Mouse (Mus musculus) yolk sac, embryonic 10.5 days (tissue): ENCODE data around the gene Exosc2.
"Not testable (repeated sequence)": the region's sequence is repeated elsewhere in the genome, so short reads cannot be mapped to it uniquely, and the experiment has no call there.

Experiments
- DNase-seq: peaks from one replicate; pipeline ENCODE4 v3.0.0-alpha.2; 2017; ENCODE audit warnings: low spot score

The Exosc2 gene

DNA sequence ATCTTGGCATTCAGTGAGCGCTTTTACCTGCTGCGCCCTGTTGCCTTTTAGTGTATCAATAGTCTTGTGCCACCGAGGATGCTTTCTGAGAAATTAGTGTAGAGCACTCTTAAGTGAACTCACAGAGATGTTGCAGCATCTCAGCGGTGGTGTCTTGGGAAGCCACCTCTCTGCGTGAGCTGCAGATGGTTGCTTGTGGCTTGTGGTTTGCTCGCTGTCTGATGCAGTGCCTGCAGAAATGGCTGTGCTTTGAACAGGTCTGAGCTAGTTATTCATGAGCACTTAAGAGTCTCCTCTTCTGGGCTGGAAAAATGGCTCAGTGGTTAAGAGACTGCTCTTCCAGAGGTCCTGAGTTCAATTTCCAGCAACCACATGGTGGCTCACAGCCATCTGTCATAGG, 8.1 kb downstream of the Exosc2 start:
- no peak for DNase-seq

DNA sequence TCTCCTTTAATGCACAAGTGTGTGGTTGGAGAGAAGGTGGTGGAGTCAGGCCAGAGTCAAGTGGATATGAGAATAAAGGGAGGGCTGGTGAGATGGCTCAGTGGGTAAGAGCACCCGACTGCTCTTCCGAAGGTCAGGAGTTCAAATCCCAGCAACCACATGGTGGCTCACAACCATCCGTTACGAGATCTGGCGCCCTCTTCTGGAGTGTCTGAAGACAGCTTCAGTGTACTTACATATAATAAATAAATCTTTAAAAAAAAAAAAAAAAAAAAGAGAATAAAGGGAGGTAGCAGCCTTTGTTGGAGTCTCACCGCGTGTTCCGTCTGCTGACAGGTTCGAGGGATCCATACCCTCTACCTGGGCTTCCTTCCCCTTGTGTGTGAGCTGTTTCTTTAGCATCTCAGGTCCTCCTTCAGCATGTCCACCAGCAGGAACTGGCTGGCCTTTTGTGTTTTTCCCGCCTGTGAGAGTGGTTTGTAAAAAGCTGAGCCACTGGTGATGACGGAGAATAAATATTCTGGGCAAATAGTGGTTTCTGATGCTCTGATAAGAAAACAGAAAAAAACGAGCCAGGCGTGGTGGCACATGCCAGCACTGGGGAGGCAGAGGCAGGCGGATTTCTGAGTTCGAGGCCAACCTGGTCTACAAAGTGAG, 10.7 kb downstream of the Exosc2 start:
- not testable (repeated sequence) for DNase-seq

DNA sequence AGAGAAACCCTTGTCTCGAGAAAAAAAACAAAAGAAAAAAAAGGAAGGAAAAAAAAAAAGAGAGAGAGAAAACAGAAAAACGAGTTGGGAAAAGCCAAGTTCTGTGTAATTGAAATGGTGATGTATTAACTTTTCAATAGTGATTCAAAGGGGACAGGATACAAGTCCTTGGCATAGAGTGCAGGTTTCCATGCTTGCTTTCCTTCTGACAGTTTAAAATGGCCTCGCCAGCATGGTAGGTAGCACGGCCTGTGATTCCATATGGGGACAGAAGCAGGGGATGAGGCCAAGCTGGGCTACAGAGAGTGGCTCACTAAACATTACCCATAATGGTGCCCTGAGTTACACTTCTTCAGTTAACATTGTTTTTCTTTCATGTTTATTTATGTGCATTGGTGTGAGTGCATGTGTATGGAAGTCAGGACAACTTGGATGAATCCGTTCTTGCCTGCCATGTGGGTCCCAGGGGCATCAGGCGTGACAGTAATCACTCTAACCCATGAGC, 11.3 kb downstream of the Exosc2 start:
- DNase-seq: no peak

DNA sequence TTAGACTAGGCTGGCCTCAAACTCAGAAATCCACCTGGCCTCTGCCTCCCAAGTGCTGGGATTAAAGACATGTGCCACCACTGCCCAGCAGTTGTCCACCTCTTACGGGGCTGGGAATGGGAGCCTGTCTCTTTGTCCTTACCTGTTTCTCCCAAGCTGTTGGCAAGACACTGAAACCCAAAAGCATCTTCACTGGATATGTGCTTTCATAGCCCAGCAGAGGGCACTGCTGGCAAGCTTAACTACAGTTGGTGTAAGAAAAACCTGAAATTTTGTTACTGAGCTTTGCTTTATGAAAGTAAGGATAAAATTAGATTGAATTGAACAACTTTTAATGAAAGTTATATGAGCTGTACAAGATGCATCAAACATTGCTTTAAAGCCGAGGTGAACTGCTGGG, 13.2 kb downstream of the Exosc2 start:
- DNase-seq: peak; percentile 30

GRCm38 (mm10) chr2:31688074-31688925, 17.8 kb downstream of the Exosc2 start, which contains the start of gene Abl1:
Gene Abl1, plus strand, starts transcription at chr2:31688376.
- peak; percentile 98 for DNase-seq

DNA sequence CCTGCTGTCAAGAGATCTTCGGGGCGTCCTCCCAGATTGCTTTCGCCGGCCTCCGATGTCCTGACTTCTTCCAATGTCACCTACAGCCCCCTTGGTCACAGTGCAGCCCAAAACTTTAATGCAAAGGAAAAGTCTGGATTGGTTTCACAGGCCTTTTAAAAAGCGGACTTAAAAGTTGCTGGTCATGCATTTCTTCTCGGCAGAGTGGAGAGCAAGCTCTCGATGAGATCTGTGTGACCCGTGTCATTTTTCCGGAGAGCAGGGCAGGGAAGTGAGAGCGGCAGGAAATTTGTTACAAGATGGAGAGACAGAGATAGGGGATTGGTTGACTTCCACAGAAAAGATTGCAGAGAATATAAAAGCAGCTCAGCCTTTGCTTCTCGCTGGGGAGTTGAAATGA, 18.5 kb downstream of the Exosc2 start:
- peak; percentile 40 for DNase-seq

DNA sequence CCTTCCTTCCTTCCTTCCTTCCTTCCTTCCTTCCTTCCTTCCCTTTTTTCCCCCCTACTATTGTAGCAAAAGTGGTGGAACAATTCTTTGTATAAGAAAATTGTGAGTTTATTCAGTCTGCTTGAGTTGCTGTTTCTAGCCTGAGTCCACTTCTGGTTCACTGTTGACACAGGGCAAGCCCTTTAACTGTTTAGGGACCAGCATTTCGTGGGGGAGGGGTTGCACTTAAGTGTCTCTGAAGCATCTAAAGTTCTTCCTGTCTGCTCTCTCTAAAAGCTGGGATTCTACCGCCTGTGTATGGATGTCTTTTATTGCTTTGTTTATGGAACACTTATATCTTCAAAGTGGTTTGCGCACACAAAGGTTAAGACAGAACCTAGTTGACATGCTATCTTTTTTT, 19.5 kb downstream of the Exosc2 start:
- peak; percentile 48 for DNase-seq

GRCm38 (mm10) chr2:31698209-31698608, 27.7 kb downstream of the Exosc2 start:
- no peak for DNase-seq

DNA sequence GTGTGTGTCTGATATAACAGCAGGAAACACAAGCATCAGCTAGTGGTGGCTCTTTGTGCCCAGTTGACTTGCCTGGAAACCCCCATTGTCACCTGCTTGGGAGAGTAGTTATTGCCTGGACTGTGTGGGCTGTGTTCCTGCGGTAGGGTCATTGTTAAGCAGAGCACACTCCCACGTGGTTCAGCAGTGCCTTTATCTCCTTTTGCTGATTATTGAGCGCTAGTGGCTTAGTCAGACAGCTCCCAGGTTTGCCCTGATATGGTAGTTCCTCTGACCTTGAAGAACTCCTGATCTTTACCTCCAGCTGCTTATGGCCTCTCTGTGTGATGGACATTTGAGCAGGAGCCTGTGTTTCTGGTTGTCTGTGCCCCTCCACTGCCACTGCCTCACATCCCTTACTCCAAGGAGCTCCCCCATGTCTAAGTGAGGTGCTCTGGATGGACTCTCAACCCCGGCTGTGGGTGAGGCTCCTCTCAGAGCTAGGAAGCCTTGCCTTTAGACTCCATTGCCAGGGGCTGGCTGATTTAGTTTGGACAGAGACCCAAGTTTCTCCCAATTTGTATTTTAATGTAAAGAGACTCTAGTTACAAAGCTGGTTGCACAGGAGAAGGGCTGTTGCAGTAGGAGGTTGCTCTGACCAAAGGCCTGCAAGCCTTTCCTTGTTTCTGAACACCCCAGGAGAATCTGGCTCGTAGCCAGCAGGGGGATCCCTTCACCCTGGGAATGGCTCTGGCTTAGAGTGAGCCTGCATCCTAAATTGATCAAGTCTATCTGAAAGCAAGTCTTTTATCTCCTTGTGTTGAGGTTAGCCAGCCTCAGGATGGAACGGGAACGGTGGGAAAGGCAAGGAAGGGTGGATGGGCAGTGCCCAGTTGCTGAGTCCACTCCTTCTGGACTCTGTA, 30.3 kb downstream of the Exosc2 start:
- peak; percentile 52 for DNase-seq

DNA sequence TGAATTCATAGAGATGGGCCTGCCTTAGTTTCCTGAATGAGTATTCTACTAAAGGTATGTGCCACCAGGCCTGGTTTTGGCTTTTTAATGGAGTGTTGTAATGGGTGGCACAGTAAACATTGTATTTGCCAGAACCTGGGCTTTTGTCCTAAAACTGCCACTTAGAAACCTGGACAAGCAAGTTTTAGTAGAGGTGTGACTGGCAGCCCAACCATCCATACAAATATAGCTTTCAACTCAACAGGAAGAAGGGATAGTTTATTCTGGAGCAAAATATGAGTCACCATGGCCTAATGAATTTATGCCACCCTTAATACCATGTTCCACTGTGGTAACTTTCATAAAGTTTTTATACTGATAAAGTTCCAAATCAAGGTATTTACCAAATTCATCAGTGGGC, 32.7 kb downstream of the Exosc2 start:
- no peak for DNase-seq

- DNase-seq: no peak
Measured at GRCm38 (mm10) chr2:31705914-31706313, 35.4 kb downstream of the Exosc2 start.

GRCm38 (mm10) chr2:31706531-31706930, 36.0 kb downstream of the Exosc2 start:
- DNase-seq: peak; percentile 78

- DNase-seq: no peak
Measured at GRCm38 (mm10) chr2:31712716-31713115, 42.2 kb downstream of the Exosc2 start.

- no peak for DNase-seq
Measured at GRCm38 (mm10) chr2:31713813-31714212, 43.3 kb downstream of the Exosc2 start.

DNA sequence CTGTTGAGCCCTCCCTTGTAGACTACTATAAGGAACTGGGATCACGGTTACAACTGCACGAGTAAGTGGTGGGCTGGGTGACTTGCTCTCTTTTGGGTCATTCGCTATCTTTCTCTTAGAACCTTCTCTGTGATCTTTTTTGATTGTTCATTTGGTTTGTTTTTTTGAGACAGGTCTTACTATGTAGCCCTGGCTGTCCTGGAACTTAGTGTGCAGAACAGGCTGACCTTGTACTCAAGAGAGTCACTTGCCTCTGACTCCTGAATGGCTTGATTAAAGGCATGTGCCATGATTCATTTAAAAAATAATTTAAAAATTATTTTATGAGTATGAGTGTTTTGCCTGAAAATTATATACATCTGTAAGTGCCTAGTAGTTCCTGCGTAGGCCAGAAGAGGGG, 44.3 kb downstream of the Exosc2 start:
- no peak for DNase-seq

DNA sequence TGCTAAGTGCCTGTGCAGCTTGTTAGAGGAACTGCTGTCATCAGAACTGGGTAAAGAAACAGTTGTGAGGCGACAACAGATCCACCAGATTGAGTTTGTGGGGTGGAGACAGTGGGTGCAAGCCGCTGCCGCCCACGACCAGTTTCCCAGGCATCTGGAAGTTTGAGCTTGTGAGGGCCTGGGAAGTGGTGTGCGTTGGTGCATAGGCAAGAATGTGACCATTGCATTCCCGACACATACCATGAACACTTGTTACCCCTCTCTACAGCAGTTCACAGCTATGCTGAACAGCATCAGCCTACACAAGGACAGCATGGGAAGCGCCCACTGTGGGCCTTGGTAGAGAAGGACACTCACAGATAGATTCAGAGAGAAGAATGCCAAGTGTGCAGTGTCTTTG, 45.5 kb downstream of the Exosc2 start:
- DNase-seq: no peak

DNA sequence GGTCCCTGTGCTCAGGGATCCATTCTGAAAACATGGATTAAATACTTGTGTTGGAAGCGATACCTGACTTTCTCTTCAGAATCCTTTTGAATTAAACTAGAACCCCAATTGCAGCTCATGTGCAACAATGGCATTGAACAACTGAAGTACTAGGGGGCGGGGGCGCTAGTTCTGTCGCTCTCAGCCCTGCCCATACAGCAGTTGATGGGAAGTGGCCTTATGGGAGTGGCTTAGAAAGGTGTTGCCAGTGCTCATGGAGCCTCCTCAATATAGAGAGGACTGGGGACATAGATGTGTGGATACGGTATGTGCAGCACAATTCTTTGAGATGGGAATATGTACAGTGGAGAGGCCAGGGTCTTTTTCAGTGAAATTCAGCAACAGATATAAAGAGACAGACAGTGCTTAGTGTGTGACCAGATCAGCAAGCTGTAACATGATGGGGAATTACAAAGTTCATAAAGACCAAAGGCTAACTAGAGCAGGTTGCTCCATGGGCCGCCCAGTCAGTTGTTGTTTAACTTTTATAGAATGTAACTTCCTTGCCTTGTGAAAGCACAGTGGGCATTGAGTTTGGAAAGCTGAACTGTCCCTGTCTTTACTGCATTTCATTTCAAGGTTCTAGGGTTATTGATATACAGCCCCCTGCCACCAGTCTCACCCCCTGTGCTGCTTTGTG, 48.8 kb downstream of the Exosc2 start:
- peak; percentile 74 for DNase-seq

DNA sequence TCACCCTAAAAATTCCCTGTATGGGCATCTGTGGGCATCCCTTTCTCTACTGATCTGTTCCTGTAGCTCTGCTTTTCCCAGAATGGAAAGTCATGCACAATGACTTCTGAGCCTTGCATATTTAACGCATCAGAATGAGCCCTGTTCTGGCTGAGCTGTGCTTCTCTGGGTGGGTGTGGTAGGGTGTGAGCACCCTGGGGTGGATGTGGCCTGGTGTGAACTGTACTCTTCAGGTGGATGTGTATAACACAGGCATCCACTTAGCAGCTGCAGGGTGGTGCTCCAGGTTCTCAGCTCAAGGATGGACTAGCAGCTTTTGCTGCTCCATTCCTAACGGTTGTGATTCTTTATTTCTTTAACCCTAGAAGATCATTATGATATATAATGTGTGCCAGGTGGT, 49.4 kb downstream of the Exosc2 start:
- DNase-seq: no peak

GRCm38 (mm10) chr2:31720783-31721182, 50.3 kb downstream of the Exosc2 start:
- no peak for DNase-seq

DNA sequence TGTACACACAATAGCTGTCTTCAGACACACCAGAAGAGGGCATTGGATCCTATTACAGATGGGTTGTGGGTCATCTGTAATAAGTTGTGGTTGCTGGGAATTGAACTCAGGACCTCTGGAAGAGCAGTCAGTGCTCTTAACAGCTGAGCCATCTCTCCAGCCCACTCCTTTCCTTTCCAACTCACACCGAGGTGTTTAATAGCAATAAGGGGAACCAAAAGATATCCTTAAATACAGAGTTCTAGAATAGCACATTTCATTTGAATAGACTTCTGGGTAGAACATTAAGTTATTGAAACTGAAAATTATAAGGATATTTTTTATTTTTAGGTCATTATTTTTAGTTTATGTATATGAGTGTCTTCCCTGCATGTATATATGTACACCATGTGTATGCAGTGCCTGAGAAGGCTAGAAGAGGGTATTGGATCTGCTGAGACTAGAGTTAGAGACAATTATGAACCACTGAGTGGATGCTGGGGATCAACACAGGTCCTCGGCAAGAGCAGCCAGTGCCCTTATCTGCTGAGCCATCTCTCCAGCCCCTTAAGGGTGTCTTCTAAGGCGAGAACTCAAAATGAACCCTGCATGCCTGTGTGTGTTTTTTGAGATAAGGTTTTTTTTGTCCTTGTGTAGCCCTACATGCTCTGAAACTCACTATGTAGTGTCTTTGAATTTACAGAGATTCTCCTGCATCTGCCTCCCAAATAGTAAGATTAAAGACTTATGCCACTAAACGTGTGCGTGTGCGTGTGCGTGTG, 54.4 kb downstream of the Exosc2 start:
- no peak for DNase-seq
